9 mouse cellular contexts compared by ENCODE assay signal in genomic region chr11:120045839-120046552, GRCm38 (mm10). TPM values are rescaled to one million over a fixed set of nuclear protein-coding genes. Genes with fewer than 3 reads are reported as not detected.
A peak's percentile ranks its signal among the peaks of the same experiment; 100 is the strongest.
DNase-seq lines count a peak whose midpoint lies in the region; ATAC-seq lines count a peak whose summit lies in the region.
"Had no signal": no experiment of that assay in that cellular context is flagged by ENCODE, and none has a peak within 500 bp of the region (broad histone marks: within the 10 kb centered on the region; RNA-seq: fewer than 3 reads in every experiment).

No protein-coding gene starts in this region.

- peaks cover 19% of the 10 kb centered on the region for H3K4me1 ChIP-seq in kidney, embryonic 14.5 days (ENCODE audit: control insufficient read depth, insufficient read depth, low read length)
- H3K4me1 ChIP-seq in forebrain, embryonic 14.5 days (ENCODE audit: control insufficient read depth, insufficient read depth, low read length): peaks cover 17% of the 10 kb centered on the region
- H3K4me1 ChIP-seq in intestine, embryonic 15.5 days (replicated peaks): peaks cover 35% of the 10 kb centered on the region
- H3K4me1 ChIP-seq in neural tube, embryonic 15.5 days: peaks cover 75% of the 10 kb centered on the region

- H3K27ac ChIP-seq in kidney, embryonic 14.5 days (ENCODE audit: low read depth, low read length): 0 out of 2 replicates have a peak overlapping the region, but pooled peaks have one; percentile 37
- H3K27ac ChIP-seq in forebrain, embryonic 14.5 days (ENCODE audit: low read depth, low read length): peak overlapping the region; percentile 81
- no peak overlapping the region for H3K27ac ChIP-seq in intestine, embryonic 15.5 days
- H3K27ac ChIP-seq in neural tube, embryonic 15.5 days (replicated peaks): peak overlapping the region; percentile 85

- peaks cover 25% of the 10 kb centered on the region for H3K27me3 ChIP-seq in kidney, embryonic 14.5 days (ENCODE audit: control insufficient read depth, insufficient read depth, low read length)
- H3K27me3 ChIP-seq in forebrain, embryonic 14.5 days (replicated peaks; ENCODE audit: control insufficient read depth, insufficient read depth, low read length): no peaks in the 10 kb centered on the region
- peaks cover 27% of the 10 kb centered on the region for H3K27me3 ChIP-seq in intestine, embryonic 15.5 days (replicated peaks)
- H3K27me3 ChIP-seq in neural tube, embryonic 15.5 days (replicated peaks): no peaks in the 10 kb centered on the region

- DNase-seq in kidney, adult 8-10 months: no peak
- peak; percentile 66 for DNase-seq in NIH3T3 (ENCODE audit: low read depth)
- DNase-seq in forebrain, embryonic 14.5 days (ENCODE audit: low spot score): peak; percentile 65
- no peak for DNase-seq in adipocyte (ENCODE audit: low spot score)

- H3K4me3 ChIP-seq in kidney, embryonic 14.5 days (ENCODE audit: low read length): peak overlapping the region; percentile 58
- peak overlapping the region; percentile 66 for H3K4me3 ChIP-seq in forebrain, embryonic 14.5 days (ENCODE audit: low read depth, low read length)
- H3K4me3 ChIP-seq in intestine, embryonic 15.5 days (replicated peaks): peak overlapping the region; percentile 56
- peak overlapping the region; percentile 57 for H3K4me3 ChIP-seq in neural tube, embryonic 15.5 days (replicated peaks)

- H3K9me3 ChIP-seq in kidney, embryonic 14.5 days (ENCODE audit: control insufficient read depth, low read length): no peaks in the 10 kb centered on the region
- no peaks in the 10 kb centered on the region for H3K9me3 ChIP-seq in forebrain, embryonic 14.5 days (replicated peaks; ENCODE audit: control insufficient read depth, low read length)
- no peaks in the 10 kb centered on the region for H3K9me3 ChIP-seq in intestine, embryonic 15.5 days
- H3K9me3 ChIP-seq in neural tube, embryonic 15.5 days (replicated peaks): no peaks in the 10 kb centered on the region
- H3K9me3 ChIP-seq: G1E had no signal

- WGBS in kidney, embryonic 14.5 days: 47% methylated on average over 11 of the region's 11 CpGs
- 34% methylated on average over 11 of the region's 11 CpGs for WGBS in forebrain, embryonic 14.5 days
- WGBS in intestine, embryonic 15.5 days: 44% methylated on average over 11 of the region's 11 CpGs
- 29% methylated on average over 11 of the region's 11 CpGs for WGBS in neural tube, embryonic 15.5 days

- no peaks in the 10 kb centered on the region for H3K36me3 ChIP-seq in kidney, embryonic 14.5 days (ENCODE audit: control insufficient read depth, insufficient read depth, low read length)
- no peaks in the 10 kb centered on the region for H3K36me3 ChIP-seq in forebrain, embryonic 14.5 days (ENCODE audit: control insufficient read depth, insufficient read depth, low read length)
- no peaks in the 10 kb centered on the region for H3K36me3 ChIP-seq in intestine, embryonic 15.5 days
- no peaks in the 10 kb centered on the region for H3K36me3 ChIP-seq in neural tube, embryonic 15.5 days
- H3K36me3 ChIP-seq: G1E had no signal

- peak overlapping the region; percentile 95 for H3K4me2 ChIP-seq in kidney, embryonic 14.5 days (replicated peaks; ENCODE audit: low read depth, low read length)
- peak overlapping the region; percentile 80 for H3K4me2 ChIP-seq in forebrain, embryonic 14.5 days (ENCODE audit: low read length)
- peak overlapping the region; percentile 95 for H3K4me2 ChIP-seq in intestine, embryonic 15.5 days (replicated peaks)
- peak overlapping the region; percentile 72 for H3K4me2 ChIP-seq in neural tube, embryonic 15.5 days

- peak overlapping the region; percentile 60; the same call in 1 of the 2 replicates for H3K9ac ChIP-seq in kidney, embryonic 14.5 days (ENCODE audit: low read depth, low read length)
- H3K9ac ChIP-seq in forebrain, embryonic 14.5 days (ENCODE audit: low read length): peak overlapping the region; percentile 87
- peak overlapping the region; percentile 58 for H3K9ac ChIP-seq in intestine, embryonic 15.5 days
- peak overlapping the region; percentile 68 for H3K9ac ChIP-seq in neural tube, embryonic 15.5 days (replicated peaks)

- peak; percentile 50; the same call in 1 of the 2 replicates for ATAC-seq in kidney, embryonic 14.5 days (ENCODE audit: low FRiP score, low TSS enrichment)
- no peak; the same call in 1 of the 2 replicates for ATAC-seq in forebrain, embryonic 14.5 days
- ATAC-seq in intestine, embryonic 15.5 days: no peak
- peak; percentile 19; the same call in 1 of the 2 replicates for ATAC-seq in neural tube, embryonic 15.5 days (ENCODE audit: low FRiP score)
- ATAC-seq in activated CD4-positive, CD25-positive, alpha-beta regulatory T cell, adult 4 months: no peak

RNA-seq across cellular contexts. Expression of gene Aatk, which starts 1.0 kb away (rescaled TPM):
- 1.3 and 1.9 TPM in 2 replicates for polyA plus RNA-seq in kidney, embryonic 14.5 days (2014; fragmentation: Nextera tagmentation; extraction: Ambion mirVana)
- polyA plus RNA-seq in forebrain, embryonic 14.5 days (2014; fragmentation: Nextera tagmentation; extraction: Ambion mirVana): 10.9 and 18.3 TPM in 2 replicates
- polyA plus RNA-seq in intestine, embryonic 15.5 days (2015; fragmentation: Nextera tagmentation; extraction: Ambion mirVana): 3.1 and 3.4 TPM in 2 replicates
- 38.2 and 46.2 TPM in 2 replicates for polyA plus RNA-seq in neural tube, embryonic 15.5 days (2015; fragmentation: Nextera tagmentation; extraction: Ambion mirVana)
- polyA plus RNA-seq in activated CD4-positive, CD25-positive, alpha-beta regulatory T cell, adult 4 months (2017; shearing (Covaris generic)): not detected
- polyA plus RNA-seq: G1E had no signal

RNA-seq across cellular contexts. Expression of gene Cep131, which starts 40.6 kb away (rescaled TPM):
- polyA plus RNA-seq in kidney, embryonic 14.5 days (2014; fragmentation: Nextera tagmentation; extraction: Ambion mirVana): 19.9 and 28.1 TPM in 2 replicates
- polyA plus RNA-seq in forebrain, embryonic 14.5 days (2014; fragmentation: Nextera tagmentation; extraction: Ambion mirVana): 21.7 and 27.2 TPM in 2 replicates
- 14.2 and 19.7 TPM in 2 replicates for polyA plus RNA-seq in intestine, embryonic 15.5 days (2015; fragmentation: Nextera tagmentation; extraction: Ambion mirVana)
- 26.0 and 27.2 TPM in 2 replicates for polyA plus RNA-seq in neural tube, embryonic 15.5 days (2015; fragmentation: Nextera tagmentation; extraction: Ambion mirVana)
- 1 to 10 TPM; 1.2 to 1.5 TPM for polyA plus RNA-seq in activated CD4-positive, CD25-positive, alpha-beta regulatory T cell, adult 4 months (2017; shearing (Covaris generic))

RNA-seq across cellular contexts. Expression of gene Tepsin, which starts 52.5 kb away (rescaled TPM):
- 12.2 and 15.6 TPM in 2 replicates for polyA plus RNA-seq in kidney, embryonic 14.5 days (2014; fragmentation: Nextera tagmentation; extraction: Ambion mirVana)
- polyA plus RNA-seq in forebrain, embryonic 14.5 days (2014; fragmentation: Nextera tagmentation; extraction: Ambion mirVana): 12.4 and 14.6 TPM in 2 replicates
- polyA plus RNA-seq in intestine, embryonic 15.5 days (2015; fragmentation: Nextera tagmentation; extraction: Ambion mirVana): 15.4 and 17.7 TPM in 2 replicates
- polyA plus RNA-seq in neural tube, embryonic 15.5 days (2015; fragmentation: Nextera tagmentation; extraction: Ambion mirVana): 22.3 and 23.9 TPM in 2 replicates
- polyA plus RNA-seq in activated CD4-positive, CD25-positive, alpha-beta regulatory T cell, adult 4 months (2017; shearing (Covaris generic)): 10 to 100 TPM in 1 of 2 experiments, 1 to 10 TPM in 1; 7.3 to 10.4 TPM

RNA-seq across cellular contexts. Expression of gene Ndufaf8, which starts 52.7 kb away (rescaled TPM):
- polyA plus RNA-seq in kidney, embryonic 14.5 days (2014; fragmentation: Nextera tagmentation; extraction: Ambion mirVana): 97.3 and 115 TPM in 2 replicates
- polyA plus RNA-seq in forebrain, embryonic 14.5 days (2014; fragmentation: Nextera tagmentation; extraction: Ambion mirVana): 59.8 and 84.8 TPM in 2 replicates
- 90.8 and 109 TPM in 2 replicates for polyA plus RNA-seq in intestine, embryonic 15.5 days (2015; fragmentation: Nextera tagmentation; extraction: Ambion mirVana)
- polyA plus RNA-seq in neural tube, embryonic 15.5 days (2015; fragmentation: Nextera tagmentation; extraction: Ambion mirVana): 49.4 and 64.3 TPM in 2 replicates
- 10 to 100 TPM; 85.8 to 94.6 TPM for polyA plus RNA-seq in activated CD4-positive, CD25-positive, alpha-beta regulatory T cell, adult 4 months (2017; shearing (Covaris generic))

Comparison
In these comparisons a context has a peak if more than half of its experiments do, and no peak if none do; other contexts are left out.
1. ATAC-seq: peak in kidney, embryonic 14.5 days (single experiment) and neural tube, embryonic 15.5 days (single experiment); none in forebrain, embryonic 14.5 days (single experiment), intestine, embryonic 15.5 days (single experiment) and activated CD4-positive, CD25-positive, alpha-beta regulatory T cell, adult 4 months (single experiment).
2. DNase-seq: peak in NIH3T3 (single experiment) and forebrain, embryonic 14.5 days (single experiment); none in kidney, adult 8-10 months (0 of 2) and adipocyte (single experiment).
3. Peak in every context shown above with its lines, with median percentiles within 50 percentile points of each other: H3K4me2 ChIP-seq, H3K4me3 ChIP-seq and H3K9ac ChIP-seq.